Mouse (Mus musculus) megakaryocyte, adult 5-6 weeks (primary cell): Measurements from ENCODE around the gene Chchd6. TPM values are rescaled to one million over a fixed set of nuclear protein-coding genes. Genes with fewer than 3 reads are reported as not detected.
A peak's percentile ranks its signal among the peaks of the same experiment; 100 is the strongest.

Experiments used
- ATAC-seq: 2 replicates; pipeline ENCODE4 v1.8.0; 2016; ENCODE audit warnings: mild to moderate bottlenecking, inconsistent platforms; ENCODE audit not compliant: poor library complexity, severe bottlenecking
- total RNA-seq, 2 experiments: library from RNA; stranded (forward) in 1 of 2; stranded (reverse) in 1 of 2; fragments of 153-499, 151-499 nt in 1 of 2; fragments of 221-1000, 200-1000 nt in 1 of 2; gene quantifications; 2 replicates each; pipeline versions ENCODE4 v1.2.3 to v1.2.4; 2015 to 2017

The Chchd6 gene
- total RNA-seq, 2 experiments from 2014 or later, result 1.5 to 5.9 TPM

- no peak for ATAC-seq
These were observed 139.0 kb downstream of the Chchd6 start for GRCm38 (mm10) chr6:89456409-89456961.

- ATAC-seq, result peak; percentile 34
These were observed 139.9 kb downstream of the Chchd6 start for GRCm38 (mm10) chr6:89455523-89456000.

DNA sequence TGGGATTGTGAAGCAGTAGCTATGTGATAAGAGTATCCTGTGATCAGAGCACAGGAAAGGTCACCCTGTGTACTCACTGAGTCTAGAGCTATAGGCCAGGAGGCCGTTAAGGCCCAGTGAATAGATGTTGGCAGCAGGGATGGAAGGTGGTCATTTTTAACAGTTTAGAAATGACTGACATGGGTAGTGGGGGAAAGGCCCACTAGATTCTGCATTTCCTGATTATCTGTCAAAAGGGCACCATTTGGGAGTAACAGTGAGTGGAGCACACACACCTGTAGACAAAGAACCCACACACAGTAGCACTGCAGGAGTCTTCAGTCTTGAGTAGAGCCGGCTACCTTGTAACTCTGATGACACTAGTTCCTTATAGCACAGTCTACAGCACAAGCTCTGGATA lies 141.0 kb downstream of the Chchd6 start:
- ATAC-seq, result no peak

GRCm38 (mm10) chr6:89452976-89453674 lies 142.3 kb downstream of the Chchd6 start:
- ATAC-seq, result no peak

GRCm38 (mm10) chr6:89452356-89452755 lies 143.1 kb downstream of the Chchd6 start:
- no peak for ATAC-seq

GRCm38 (mm10) chr6:89448736-89449135 lies 146.7 kb downstream of the Chchd6 start:
- peak; percentile 78 for ATAC-seq

DNA sequence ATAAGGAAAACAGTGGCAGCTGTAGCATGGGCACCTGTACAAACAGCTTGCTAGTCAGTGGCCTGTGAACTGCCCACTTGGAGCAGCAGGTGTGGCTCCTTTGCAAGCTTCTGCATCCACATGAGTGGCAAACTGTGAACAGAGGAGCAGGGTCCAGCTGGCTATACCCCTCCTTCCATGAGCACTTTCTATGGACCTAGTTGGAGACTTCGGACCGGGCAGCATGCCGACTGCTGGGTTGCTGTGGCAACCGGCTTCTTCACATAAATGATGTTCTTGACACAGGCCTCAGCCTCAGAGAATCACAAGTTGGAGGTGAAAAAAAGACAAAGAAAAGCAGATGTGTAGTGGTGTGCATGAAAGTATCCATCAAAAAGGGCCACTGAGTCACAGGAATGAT lies 154.8 kb downstream of the Chchd6 start:
- ATAC-seq, result no peak

DNA sequence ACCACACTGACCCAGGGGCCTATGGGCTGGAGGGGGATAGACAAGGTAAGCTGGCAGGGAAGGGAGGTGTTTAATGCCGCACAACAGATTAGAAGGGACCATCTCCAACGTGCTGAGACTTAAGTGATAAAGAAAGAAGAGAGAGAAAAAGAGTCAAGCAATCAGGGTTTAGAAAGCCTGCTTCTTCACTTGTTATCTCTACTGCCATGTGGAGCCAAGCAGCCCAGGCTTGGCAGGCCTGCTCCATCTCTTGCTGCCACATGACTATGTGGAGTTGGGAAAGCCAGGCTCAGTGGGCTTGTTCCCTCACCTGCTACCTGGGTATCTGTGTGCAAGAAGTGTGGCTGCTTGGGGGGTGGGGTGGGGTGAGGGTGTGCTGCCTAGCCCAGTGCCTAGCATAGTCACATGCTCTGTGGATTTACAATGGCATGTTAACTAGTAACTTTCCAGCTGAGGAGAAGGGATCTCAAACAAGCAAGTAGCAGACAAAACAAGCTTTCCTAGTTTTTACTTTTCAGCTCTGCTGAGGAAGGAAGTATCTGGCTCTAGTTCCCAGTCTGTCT lies 163.5 kb downstream of the Chchd6 start:
- ATAC-seq, result no peak

- no peak for ATAC-seq
These were observed 164.7 kb downstream of the Chchd6 start for GRCm38 (mm10) chr6:89430749-89431148.

DNA sequence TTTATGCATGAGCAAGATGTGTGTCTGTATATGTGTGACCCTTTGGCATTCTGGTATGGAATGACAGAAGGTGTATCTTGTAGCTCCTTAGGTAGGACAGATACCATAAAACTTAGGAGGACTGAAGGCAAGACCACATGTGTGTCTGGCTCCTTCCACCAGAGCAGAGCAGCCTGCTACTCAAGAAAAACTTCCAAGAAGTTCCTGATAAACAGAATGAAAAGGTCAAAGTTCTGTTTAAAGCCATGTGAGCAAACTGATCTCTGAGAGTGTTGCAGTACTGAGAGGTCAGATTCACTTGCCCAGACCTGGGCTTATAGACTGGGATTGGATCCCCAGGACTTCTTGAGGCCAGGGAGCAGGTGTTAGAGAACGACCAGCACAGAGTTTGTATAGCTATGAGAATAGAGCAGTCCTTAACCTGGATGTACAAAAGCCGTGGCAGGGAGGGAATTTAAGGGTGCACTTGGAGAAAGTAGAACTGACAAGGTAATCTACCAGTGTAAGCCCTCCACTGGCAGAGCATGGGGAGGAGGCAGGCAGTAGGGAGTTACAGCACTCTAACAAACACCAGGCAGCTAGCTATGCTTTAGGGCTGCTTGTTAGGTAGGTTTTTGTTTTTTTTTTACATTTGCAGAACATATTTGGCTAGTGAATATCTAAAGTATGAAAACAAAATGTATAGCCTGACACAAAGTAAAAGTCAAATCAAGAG lies 166.6 kb downstream of the Chchd6 start:
- no peak for ATAC-seq

DNA sequence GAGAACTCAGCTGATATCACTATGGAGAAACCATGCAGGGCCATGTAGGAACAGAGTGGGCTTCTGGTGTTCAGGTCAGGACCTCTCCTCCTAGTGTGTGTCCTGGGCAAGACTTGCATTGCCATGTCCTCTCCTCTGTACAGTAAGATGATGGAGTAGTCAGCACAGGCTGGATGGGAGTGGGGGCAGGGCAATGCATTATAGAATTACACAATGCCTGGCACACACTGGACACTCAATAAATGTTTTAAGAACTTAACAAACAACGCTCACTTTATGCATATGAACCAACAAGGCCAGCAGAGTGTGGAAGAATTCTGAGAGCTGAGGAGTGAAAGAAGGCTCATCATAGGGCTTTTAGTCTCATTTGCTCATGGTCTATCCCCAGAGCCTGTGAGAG lies 171.0 kb downstream of the Chchd6 start:
- ATAC-seq, result no peak

DNA sequence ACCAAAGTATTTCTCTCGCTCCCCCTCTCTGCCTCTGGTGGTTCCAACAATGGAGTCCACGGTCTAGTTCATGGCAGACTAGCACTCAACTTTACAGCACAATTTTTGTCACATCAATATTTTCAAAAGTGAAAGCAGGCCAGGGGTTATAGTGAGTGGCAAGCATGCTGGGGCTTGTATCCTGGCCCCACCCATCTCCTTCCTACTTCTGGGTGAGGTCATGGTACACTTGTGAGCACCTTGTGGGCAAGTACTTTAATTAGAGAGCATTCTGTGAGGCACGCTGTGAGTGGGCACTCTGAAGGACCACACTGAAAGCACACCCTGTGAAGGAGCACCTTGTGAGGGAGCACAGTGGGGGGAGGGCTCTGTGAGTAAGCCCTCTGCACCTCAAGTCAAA lies 172.8 kb downstream of the Chchd6 start:
- no peak for ATAC-seq

GRCm38 (mm10) chr6:89421922-89422321 lies 173.5 kb downstream of the Chchd6 start:
- peak; percentile 70 for ATAC-seq

- peak; percentile 82 for ATAC-seq
These were observed 173.9 kb downstream of the Chchd6 start for GRCm38 (mm10) chr6:89421503-89421902.

DNA sequence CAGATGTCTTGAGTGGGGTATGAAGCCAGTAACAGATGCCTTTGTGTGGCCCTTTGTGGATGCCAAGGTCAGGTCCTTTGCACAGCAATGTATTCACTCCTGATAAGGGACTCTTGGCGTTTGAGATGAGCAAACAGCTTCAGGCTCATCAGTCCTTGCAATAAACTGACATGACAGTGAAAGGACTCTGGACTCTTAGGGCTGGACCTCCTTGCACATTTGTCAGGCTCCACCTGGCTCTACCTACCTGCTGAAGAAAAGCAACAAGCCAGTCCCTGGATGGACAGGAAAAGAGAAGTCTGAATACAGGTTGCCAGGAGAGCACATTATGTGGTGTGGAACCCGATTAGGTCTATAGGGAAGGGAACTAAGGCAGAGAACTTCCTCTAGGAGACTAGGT lies 174.7 kb downstream of the Chchd6 start:
- ATAC-seq, result no peak

GRCm38 (mm10) chr6:89420110-89420509 lies 175.3 kb downstream of the Chchd6 start:
- ATAC-seq, result no peak

DNA sequence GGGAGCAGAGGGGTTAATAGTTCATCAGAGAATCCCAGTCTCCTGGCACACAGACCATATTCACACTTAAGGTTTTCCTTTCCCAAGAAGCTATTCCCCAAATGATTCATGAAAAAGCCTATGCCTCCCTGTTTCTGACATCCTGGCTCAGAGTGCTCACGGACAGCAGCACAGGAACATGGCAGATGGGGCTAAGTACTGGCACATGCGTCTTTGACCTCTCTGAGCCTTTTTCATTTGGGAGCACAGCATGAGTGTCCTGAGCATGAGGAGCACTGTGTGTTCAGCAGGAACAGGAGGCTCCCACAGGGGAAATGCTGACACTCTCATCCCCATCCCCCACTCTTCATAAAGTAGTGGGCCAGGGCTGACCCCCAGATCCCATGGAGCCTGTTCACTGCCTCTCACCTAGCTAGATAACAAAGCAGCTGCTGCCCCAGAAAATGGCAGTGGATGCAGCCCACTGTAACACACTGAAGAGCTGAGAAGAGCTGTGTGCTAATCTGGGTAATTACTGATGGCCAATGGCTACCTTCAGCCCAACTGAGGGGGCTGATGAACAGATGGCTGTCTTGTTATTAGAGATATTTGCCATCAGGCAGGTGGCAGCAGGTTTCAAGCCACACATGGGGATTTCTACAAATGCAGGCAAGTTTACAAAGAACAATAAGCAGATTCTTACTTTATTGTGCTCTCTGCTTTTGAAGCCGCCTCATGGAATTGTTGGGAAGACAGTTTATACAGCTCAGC lies 176.2 kb downstream of the Chchd6 start:
- no peak for ATAC-seq

DNA sequence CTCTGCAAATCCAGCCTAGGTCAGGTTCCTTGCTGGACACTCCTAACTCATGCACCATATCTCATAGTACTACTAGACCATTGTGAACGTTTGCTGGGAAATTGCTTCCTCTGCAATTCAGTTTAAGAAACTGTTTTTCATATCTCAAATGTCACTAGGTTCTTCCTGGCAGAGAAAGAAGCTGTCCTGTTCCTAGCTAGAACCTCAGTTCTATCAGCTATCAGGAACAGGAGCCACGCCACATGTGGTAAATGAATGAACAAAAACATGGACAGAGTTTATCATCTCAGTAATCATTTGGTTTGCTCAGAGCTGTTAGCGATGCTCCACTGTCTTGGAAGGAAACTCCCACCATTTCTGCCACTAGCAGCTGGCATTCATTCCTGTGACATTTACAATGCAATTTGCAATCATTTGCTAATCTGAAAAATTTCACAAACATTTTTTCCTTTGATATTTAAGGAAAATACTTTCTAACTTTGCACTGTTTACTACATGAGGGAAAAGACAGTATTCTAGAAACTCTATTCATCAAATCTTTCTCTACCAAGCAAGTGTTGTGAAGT lies 179.3 kb downstream of the Chchd6 start:
- ATAC-seq, result no peak

GRCm38 (mm10) chr6:89415091-89415490 lies 180.4 kb downstream of the Chchd6 start:
- no peak for ATAC-seq

- ATAC-seq, result no peak
These were observed 181.3 kb downstream of the Chchd6 start for GRCm38 (mm10) chr6:89414126-89414525.

DNA sequence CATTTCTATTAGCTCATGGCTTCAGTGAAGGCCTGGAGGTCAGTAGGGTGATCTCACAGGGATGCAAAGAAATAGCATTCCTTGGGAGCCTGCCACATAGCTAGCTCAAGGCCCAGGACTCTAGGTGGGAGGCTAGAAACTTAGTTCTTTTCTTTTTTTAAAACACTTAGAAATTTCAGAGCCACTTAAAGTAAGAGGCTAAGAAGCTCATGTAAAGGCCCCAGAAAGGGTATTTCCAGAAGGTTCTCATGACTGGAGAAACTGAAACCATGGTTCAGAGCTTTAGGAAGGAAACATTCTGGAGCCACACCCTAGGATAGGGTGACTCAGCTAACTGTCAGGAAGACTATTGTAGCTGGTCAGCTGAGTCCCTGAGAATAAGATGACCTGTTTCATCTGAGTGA lies 182.0 kb downstream of the Chchd6 start:
- ATAC-seq, result peak; percentile 60
